Mouse (Mus musculus): ENCODE measurements around the gene Polr3e. TPM values are rescaled to one million over a fixed set of nuclear protein-coding genes. Genes with fewer than 3 reads are reported as not detected.

Polr3e gene
- 3.8 TPM for polyA plus RNA-seq (2015; fragmentation: Illumina TruSeq; extraction: RNeasy Lipid Tissue Mini Kit (QIAGEN cat#74804); ENCODE audit: insufficient read depth, low read depth, low replicate concordance)

DNA sequence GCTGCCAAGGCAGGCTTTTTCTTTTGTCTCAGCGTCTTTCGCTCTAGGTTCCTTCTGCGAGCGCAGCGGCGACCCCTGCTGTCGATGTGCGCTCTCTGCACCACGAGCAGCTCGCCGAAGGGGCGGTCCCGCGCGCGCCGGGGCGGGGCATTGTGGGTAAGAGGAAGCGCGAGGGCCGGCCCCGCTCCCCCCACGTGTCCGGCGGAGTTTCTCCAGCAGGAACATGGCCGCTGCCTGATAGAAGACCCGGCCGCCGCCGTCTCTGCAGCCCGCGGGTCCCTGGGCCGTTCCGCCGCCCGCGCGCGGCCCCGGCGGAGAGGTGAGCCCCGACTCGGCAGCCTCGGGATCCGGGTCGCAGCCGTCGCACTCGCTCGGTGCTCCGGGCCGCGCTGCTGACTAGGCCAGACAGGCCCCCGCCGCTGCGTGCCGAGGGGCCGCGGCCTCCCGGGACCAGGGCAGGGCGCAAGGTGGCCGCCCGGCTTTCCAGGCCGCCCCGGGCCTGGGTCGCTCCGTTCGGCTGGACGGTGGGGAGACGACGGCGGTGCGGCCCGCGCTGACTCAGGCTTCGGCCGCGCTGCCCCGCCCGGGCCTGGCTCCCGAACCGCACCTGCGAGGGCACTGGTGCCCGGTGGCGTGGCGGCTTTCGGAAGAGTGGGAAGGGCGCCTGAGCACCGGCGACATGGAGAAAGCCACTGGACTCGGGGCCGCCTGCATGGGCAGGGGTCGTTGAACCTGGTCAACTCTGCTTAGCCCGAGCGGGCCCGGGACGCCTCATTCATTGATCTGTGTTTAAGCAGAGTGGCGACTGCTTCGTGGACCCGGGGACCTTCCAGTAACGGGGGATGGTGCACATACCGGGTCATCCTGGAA, at the start of gene Polr3e:
Gene Polr3e, plus strand, starts transcription at position 153 of the 870 bp plus-strand sequence.

DNA sequence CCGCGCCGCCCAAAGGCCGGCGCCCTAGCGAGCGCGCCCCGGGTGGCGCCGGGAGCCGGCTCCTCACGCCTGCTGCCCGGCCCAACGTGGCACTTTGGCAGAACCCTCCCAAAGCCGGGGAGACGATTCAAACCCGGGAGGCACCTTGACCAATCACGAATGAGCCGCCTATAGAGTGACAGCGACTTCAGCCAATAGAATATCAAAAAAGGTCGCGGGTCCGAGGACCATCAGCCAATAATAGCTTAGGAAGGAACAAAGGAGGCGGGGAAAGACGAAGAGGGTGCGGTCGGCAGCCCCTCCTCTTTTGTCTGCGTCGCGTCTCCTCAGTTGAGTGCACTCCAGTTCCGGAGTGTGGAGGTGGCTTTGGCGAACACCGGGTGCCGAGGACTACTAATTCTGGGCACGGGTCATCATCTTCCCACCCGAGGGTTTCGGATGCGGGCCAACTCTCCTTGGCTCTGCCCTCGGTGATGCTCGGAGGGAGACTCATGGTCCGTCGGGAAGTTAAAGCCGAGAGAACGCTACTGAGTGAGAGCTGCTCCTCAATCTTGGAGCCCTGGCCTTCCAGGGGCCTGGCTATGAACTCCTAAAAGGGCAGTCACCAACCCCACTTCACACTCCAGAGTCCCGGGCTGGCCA, 64.8 kb downstream of the Polr3e start, which contains the start of the genes Cdr2 and Mfsd13b:
Gene Cdr2, minus strand, starts transcription at position 113 of the 642 bp plus-strand sequence.
Gene Mfsd13b, plus strand, starts transcription at position 310 of the 642 bp plus-strand sequence.

Other genes starting within 250 kb of the Polr3e start
- not detected for gene Pdzd9, start 247.4 kb upstream of the Polr3e start, polyA plus RNA-seq (2015; fragmentation: Illumina TruSeq; extraction: RNeasy Lipid Tissue Mini Kit (QIAGEN cat#74804); ENCODE audit: insufficient read depth, low read depth, low replicate concordance)
- 14.9 TPM for gene Mosmo, start 240.1 kb upstream of the Polr3e start, polyA plus RNA-seq (2015; fragmentation: Illumina TruSeq; extraction: RNeasy Lipid Tissue Mini Kit (QIAGEN cat#74804); ENCODE audit: insufficient read depth, low read depth, low replicate concordance)
- 4.8 TPM for gene Vwa3a, start 178.4 kb upstream of the Polr3e start, polyA plus RNA-seq (2015; fragmentation: Illumina TruSeq; extraction: RNeasy Lipid Tissue Mini Kit (QIAGEN cat#74804); ENCODE audit: insufficient read depth, low read depth, low replicate concordance)
- not detected for gene Gm5737, start 105.4 kb upstream of the Polr3e start, polyA plus RNA-seq (2015; fragmentation: Illumina TruSeq; extraction: RNeasy Lipid Tissue Mini Kit (QIAGEN cat#74804); ENCODE audit: insufficient read depth, low read depth, low replicate concordance)
- gene Eef2k, start 74.9 kb upstream of the Polr3e start, polyA plus RNA-seq (2015; fragmentation: Illumina TruSeq; extraction: RNeasy Lipid Tissue Mini Kit (QIAGEN cat#74804); ENCODE audit: insufficient read depth, low read depth, low replicate concordance): 11.0 TPM
- 6.9 TPM for gene Cdr2, start 64.6 kb downstream of the Polr3e start, polyA plus RNA-seq (2015; fragmentation: Illumina TruSeq; extraction: RNeasy Lipid Tissue Mini Kit (QIAGEN cat#74804); ENCODE audit: insufficient read depth, low read depth, low replicate concordance)
- 0.90 TPM for gene Mfsd13b, start 64.8 kb downstream of the Polr3e start, polyA plus RNA-seq (2015; fragmentation: Illumina TruSeq; extraction: RNeasy Lipid Tissue Mini Kit (QIAGEN cat#74804); ENCODE audit: insufficient read depth, low read depth, low replicate concordance)
- gene Mettl9, start 116.7 kb downstream of the Polr3e start, polyA plus RNA-seq (2015; fragmentation: Illumina TruSeq; extraction: RNeasy Lipid Tissue Mini Kit (QIAGEN cat#74804); ENCODE audit: insufficient read depth, low read depth, low replicate concordance): 17.6 TPM
- 0.74 TPM for gene Igsf6, start 156.8 kb downstream of the Polr3e start, polyA plus RNA-seq (2015; fragmentation: Illumina TruSeq; extraction: RNeasy Lipid Tissue Mini Kit (QIAGEN cat#74804); ENCODE audit: insufficient read depth, low read depth, low replicate concordance)
- 0.31 TPM for gene Otoa, start 163.9 kb downstream of the Polr3e start, polyA plus RNA-seq (2015; fragmentation: Illumina TruSeq; extraction: RNeasy Lipid Tissue Mini Kit (QIAGEN cat#74804); ENCODE audit: insufficient read depth, low read depth, low replicate concordance)